Mouse (Mus musculus) liver, adult 2 months (tissue): ENCODE results near the gene Kcnk13. TPM values are rescaled to one million over a fixed set of nuclear protein-coding genes. Genes with fewer than 3 reads are reported as not detected.

ENCODE experiments used
- DNase-seq: peaks from one replicate; pipeline ENCODE4 v3.0.0-alpha.2; 2011; ENCODE audit warnings: low read depth, low spot score; ENCODE audit errors: extremely low read depth
- H3K27ac ChIP-seq: fragments of 200-500 bp; replicated peaks from 2 replicates; pipeline ENCODE4 v1.5.1; 2012; ENCODE audit warnings: low read depth, mild to moderate bottlenecking, control low read depth, inconsistent platforms, low read length; ENCODE audit not compliant: insufficient read depth
- H3K27me3 ChIP-seq: fragments of 200-500 bp; 2 replicates; pipeline ENCODE4 v1.6.1; 2012; ENCODE audit warnings: mild to moderate bottlenecking, moderate library complexity, low read length, inconsistent platforms; ENCODE audit not compliant: control insufficient read depth, insufficient read depth
- H3K36me3 ChIP-seq: fragments of 200-500 bp; 2 replicates; pipeline ENCODE4 v1.6.1; 2012; ENCODE audit warnings: low read length, inconsistent platforms; ENCODE audit not compliant: control insufficient read depth, insufficient read depth
- H3K4me1 ChIP-seq: fragments of 200-500 bp; 2 replicates; pipeline ENCODE4 v1.6.1; 2011; ENCODE audit warnings: low read length; ENCODE audit not compliant: control insufficient read depth, insufficient read depth
- H3K4me3 ChIP-seq: fragments of 200-500 bp; 2 replicates; pipeline ENCODE4 v1.5.1; 2011; ENCODE audit warnings: low read depth, mild to moderate bottlenecking, control low read depth, low read length, moderate library complexity; ENCODE audit not compliant: insufficient read depth
- H3K79me2 ChIP-seq: fragments of 200-500 bp; 2 replicates; pipeline ENCODE4 v1.6.1; 2012; ENCODE audit warnings: inconsistent platforms, mild to moderate bottlenecking, low read length, moderate library complexity; ENCODE audit not compliant: control insufficient read depth, insufficient read depth
- H3K9ac ChIP-seq: fragments of 200-500 bp; 2 replicates; pipeline ENCODE4 v1.6.1; 2012; ENCODE audit warnings: low read depth, mild to moderate bottlenecking, control low read depth, inconsistent platforms, low read length
- CTCF ChIP-seq: fragments of 200-500 bp; IDR thresholded peaks from 2 replicates; pipeline ENCODE4 v1.5.1; 2011; ENCODE audit warnings: low read depth, low read length, control low read depth
- POLR2A ChIP-seq: fragments of 200-500 bp; IDR thresholded peaks from 2 replicates; pipeline ENCODE4 v1.6.1; 2011; ENCODE audit warnings: low read length, control low read depth; ENCODE audit not compliant: insufficient read depth; ENCODE audit errors: extremely low read depth
- WGBS: fragments of 180-500 bp; shearing (Covaris S2); methylation state at CpG from one replicate; pipeline ENCODE4 v1.1.7; 2018; 5-methylcytosine and 5-hydroxymethylcytosine counted together
- polyA plus RNA-seq: library from polyadenylated mRNA; depleted of rRNA; stranded (reverse); fragments of >200 nt; gene quantifications from 2 replicates; pipeline ENCODE4 v1.2.3, GENCODE M21; 2012
- total RNA-seq: library from RNA; depleted of rRNA; stranded (reverse); fragments of >200 nt; gene quantifications from 2 replicates; pipeline ENCODE4 v1.2.3, GENCODE M21; 2014

Kcnk13 gene
- total and polyA plus RNA-seq, 2 experiments, result 0.23 to 0.65 TPM

DNA sequence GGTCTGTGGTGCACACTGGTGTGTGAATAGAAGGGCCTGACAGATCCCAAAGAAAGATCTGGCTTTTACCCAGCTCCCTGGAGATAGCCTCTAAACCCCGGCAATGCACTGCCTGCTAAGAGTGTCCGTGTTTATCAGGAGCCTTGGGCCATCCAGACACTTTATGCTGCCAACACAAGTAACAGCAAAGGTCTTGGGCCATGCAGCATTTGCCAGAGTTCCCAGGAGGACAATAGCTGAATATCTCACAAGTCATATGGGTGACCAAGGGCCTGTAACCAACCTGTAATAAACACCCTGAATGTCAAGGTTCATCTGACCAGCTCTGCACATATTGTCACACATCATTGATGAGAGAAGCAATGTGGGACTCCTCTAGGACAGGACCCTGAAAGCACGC lies 123.7 kb downstream of the Kcnk13 start:
- Histone ChIP-seq H3K79me2 (no peaks in the 10 kb centered on the region), H3K27me3 (no peaks in the 10 kb centered on the region), H3K4me3 (no peak overlapping the region), H3K9ac (no peak overlapping the region), H3K27ac (no peak overlapping the region), H3K4me1 (no peaks in the 10 kb centered on the region), H3K36me3 (no peaks in the 10 kb centered on the region)
- DNase-seq, result no peak
- WGBS, result 82% methylated on average over 3 of the region's 3 CpGs
- no peak for TF ChIP-seq CTCF
- no peak for TF ChIP-seq POLR2A

DNA sequence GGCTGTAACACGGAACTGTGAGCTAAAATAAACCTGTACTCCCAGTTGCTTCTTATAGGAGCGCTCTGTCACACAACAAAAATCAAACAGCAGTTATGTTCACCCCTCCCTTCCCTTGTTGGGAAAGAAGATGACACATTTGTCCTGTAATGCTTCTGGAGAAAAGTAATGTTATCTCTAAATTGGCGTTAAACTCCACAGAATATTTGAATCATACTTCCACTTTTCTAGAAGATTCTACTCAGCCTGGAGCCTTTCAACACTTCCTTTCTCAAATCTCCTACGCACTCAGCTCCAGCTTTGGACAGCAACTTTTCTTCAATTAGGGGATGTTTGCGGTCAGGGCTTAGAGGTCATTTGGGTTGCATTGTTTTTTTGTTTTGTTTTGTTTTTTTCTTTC lies 125.0 kb downstream of the Kcnk13 start:
- H3K9ac ChIP-seq, result no peak overlapping the region
- no peak overlapping the region for H3K27ac ChIP-seq
- no peaks in the 10 kb centered on the region for H3K4me1 ChIP-seq
- no peaks in the 10 kb centered on the region for H3K36me3 ChIP-seq
- no peak for TF ChIP-seq POLR2A
- TF ChIP-seq CTCF, result no peak
- 77% methylated on average over 5 of the region's 5 CpGs for WGBS
- no peak overlapping the region for H3K4me3 ChIP-seq
- peak; percentile 39 for DNase-seq
- no peaks in the 10 kb centered on the region for H3K27me3 ChIP-seq
- no peaks in the 10 kb centered on the region for H3K79me2 ChIP-seq

GRCm38 (mm10) chr12:100090750-100091149 lies 126.5 kb downstream of the Kcnk13 start:
- Histone ChIP-seq H3K27me3 (no peaks in the 10 kb centered on the region), H3K27ac (no peak overlapping the region), H3K36me3 (no peaks in the 10 kb centered on the region), H3K4me1 (no peaks in the 10 kb centered on the region), H3K9ac (no peak overlapping the region), H3K4me3 (no peak overlapping the region), H3K79me2 (no peaks in the 10 kb centered on the region)
- DNase-seq, result no peak
- WGBS, result 81% methylated on average over 4 of the region's 4 CpGs
- TF ChIP-seq POLR2A (no peak), CTCF (no peak)

GRCm38 (mm10) chr12:100093046-100093445 lies 128.7 kb downstream of the Kcnk13 start:
- no peak for TF ChIP-seq POLR2A
- no peak for TF ChIP-seq CTCF
- Histone ChIP-seq H3K27me3 (no peaks in the 10 kb centered on the region), H3K4me1 (no peaks in the 10 kb centered on the region), H3K36me3 (no peaks in the 10 kb centered on the region), H3K9ac (no peak overlapping the region), H3K27ac (no peak overlapping the region), H3K79me2 (no peaks in the 10 kb centered on the region), H3K4me3 (no peak overlapping the region)
- 83% methylated on average over 11 of the region's 11 CpGs for WGBS
- no peak for DNase-seq

DNA sequence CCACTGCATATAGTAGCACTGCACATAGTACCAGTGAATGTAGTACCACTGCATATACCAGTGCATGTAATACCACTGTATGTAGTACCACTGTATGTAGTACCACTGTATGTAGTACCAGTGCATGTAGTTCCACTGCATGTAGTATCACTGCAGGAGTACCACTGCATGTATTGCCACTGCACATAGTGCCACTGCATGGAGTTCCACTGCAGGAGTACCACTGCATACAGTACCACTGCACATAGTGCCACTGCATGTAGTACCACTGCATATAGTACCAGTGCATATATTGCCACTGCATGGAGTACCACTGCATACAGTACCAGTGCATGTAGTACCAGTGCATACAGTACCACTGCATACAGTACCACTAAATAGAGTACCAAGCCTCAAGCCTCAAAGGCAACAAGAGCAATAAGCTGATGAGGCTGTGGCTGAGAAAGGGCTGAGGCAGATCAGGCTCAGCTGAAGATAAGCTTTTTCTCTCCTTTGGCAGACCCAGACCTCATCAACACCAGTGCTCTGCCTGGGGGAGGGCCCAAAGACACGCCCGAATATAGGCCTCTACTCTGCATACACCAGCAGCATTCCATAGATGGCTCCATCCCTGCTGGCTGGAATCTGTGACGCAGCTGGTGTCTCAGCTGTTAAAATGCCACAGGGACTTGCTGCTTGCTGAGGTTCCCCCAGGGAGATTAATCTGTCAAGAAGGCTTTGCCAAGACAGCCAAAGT lies 135.8 kb downstream of the Kcnk13 start:
- Histone ChIP-seq H3K27me3 (no peaks in the 10 kb centered on the region), H3K27ac (no peak overlapping the region), H3K4me3 (no peak overlapping the region), H3K9ac (no peak overlapping the region), H3K36me3 (no peaks in the 10 kb centered on the region), H3K4me1 (no peaks in the 10 kb centered on the region), H3K79me2 (no peaks in the 10 kb centered on the region)
- no peak for DNase-seq
- 66% methylated on average over 3 of the region's 3 CpGs for WGBS
- TF ChIP-seq POLR2A (no peak), CTCF (no peak)

- no peaks in the 10 kb centered on the region for H3K27me3 ChIP-seq
- WGBS, result 62% methylated on average over 3 of the region's 3 CpGs
- no peak for DNase-seq
Observed at GRCm38 (mm10) chr12:100100707-100101030, 136.4 kb downstream of the Kcnk13 start.

More at GRCm38 (mm10) chr12:100100707-100101030, 136.4 kb downstream of the Kcnk13 start:
- Histone ChIP-seq H3K36me3 (no peaks in the 10 kb centered on the region), H3K9ac (no peak overlapping the region), H3K79me2 (no peaks in the 10 kb centered on the region), H3K4me1 (no peaks in the 10 kb centered on the region), H3K27ac (no peak overlapping the region), H3K4me3 (no peak overlapping the region)
- TF ChIP-seq POLR2A, result no peak
